Mouse (Mus musculus) cerebellum, adult (tissue): ENCODE measurements around the gene Atp8b4.
"Not testable (repeated sequence)": the region's sequence is repeated elsewhere in the genome, so short reads cannot be mapped to it uniquely, and the experiment has no call there.

Source experiments
- ATAC-seq: cut with Nextera tagmentation; 2 replicates; pipeline ENCODE4 v1.9.2; 2017; ENCODE audit warnings: mild to moderate bottlenecking, moderate library complexity, mixed read lengths; ENCODE audit not compliant: insufficient number of reproducible peaks, low FRiP score, low TSS enrichment

Gene Atp8b4

DNA sequence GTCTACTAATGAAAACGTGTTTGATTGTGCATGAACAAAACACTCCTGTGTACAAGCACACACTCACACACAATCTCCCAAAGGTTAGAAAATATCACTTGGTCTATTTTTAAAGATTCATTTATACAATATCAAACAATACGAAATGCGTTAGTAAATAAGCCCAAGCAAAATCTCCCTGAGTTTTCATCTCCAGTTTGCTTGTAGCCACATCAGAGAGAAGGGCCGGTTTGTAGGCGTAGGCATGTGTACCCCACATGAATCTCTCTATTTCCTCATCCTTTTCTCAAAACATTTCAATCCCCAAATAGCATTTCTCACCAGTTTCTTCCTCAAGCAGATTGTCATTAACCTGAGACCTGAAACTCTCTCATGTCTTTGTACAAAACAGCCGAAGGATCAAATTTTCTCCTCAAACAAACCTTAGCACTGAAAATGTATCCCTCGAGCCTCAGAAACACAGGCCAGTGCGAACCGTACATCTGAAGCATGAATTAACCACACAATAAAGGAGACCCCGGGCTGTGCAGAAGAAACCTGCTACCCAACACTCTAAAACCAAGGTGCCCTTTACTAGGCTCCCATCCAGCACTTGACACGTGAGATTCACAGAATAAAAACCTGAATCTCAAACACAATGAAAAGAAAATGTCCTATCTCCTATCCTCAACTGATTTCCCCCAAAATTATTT is 1.6 kb downstream of the Atp8b4 start:
- ATAC-seq = no peak

DNA sequence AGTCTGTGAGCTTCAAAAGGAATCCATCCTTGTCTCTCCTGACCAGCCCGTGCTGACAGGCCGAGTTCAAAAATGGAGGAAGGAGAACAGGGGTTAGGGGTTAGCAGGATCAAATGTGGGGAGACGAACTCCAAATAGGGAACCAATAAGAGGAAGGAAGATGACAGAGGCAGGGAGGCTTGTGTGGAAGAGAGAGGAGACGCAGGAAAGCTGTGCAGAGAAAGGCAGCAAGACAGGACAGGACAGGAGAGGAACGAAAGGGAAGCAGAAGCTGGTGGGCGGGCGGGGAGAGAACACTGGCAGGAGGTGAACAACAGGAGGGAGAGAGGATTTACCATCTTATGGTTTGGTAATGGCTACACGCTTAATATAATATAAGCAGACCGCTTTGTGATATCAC is 3.6 kb downstream of the Atp8b4 start:
- no peak for ATAC-seq

GRCm38 (mm10) chr2:126495832-126496695 is 4.4 kb downstream of the Atp8b4 start:
- no peak for ATAC-seq

GRCm38 (mm10) chr2:126495230-126495629 is 5.2 kb downstream of the Atp8b4 start:
- ATAC-seq = no peak

- ATAC-seq = no peak
Measured at GRCm38 (mm10) chr2:126493306-126493705, 7.2 kb downstream of the Atp8b4 start.

DNA sequence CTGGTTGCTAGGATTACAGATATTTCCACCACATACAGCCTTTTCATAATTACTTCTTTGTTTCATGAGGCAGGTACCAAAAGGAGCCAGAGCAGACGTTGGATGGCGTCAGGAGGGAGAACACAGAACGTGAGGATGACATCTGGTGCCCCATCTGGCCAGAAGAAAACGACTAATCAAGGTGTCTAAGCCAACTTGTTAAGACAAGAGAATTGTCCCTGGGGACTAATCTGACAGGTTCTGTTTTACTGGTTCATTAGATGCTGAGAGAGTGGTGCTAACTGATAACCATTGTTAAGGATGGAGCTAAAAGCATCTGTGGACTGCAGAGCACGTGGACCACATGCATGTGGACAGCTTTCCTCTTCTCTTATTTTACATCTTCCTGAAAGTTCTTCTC is 7.8 kb downstream of the Atp8b4 start:
- ATAC-seq = no peak

GRCm38 (mm10) chr2:126491446-126491845 is 9.0 kb downstream of the Atp8b4 start:
- no peak for ATAC-seq

DNA sequence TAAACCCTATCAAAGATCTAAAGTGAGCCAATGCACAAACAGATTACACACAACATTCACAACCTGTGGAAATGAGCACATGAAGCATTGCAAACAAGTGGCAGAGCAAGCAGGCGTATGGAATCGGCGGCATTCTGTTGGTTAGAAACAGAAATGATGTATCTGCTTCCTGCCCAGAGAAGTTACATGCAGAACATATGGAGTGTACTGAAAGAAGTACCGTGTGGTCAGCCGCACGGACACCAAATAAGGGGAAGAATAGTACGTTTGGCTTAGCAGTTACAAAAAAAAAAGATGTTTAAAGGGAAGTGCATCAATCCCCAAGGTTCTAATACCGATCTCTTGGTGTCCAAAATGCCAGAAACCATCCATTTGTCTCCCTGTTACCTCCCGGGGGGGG is 9.9 kb downstream of the Atp8b4 start:
- no peak for ATAC-seq

- ATAC-seq = no peak
Measured at GRCm38 (mm10) chr2:126485262-126486017, 15.0 kb downstream of the Atp8b4 start.

GRCm38 (mm10) chr2:126483337-126483736 is 17.1 kb downstream of the Atp8b4 start:
- no peak for ATAC-seq

- ATAC-seq = no peak
Measured at GRCm38 (mm10) chr2:126477556-126477955, 22.9 kb downstream of the Atp8b4 start.

DNA sequence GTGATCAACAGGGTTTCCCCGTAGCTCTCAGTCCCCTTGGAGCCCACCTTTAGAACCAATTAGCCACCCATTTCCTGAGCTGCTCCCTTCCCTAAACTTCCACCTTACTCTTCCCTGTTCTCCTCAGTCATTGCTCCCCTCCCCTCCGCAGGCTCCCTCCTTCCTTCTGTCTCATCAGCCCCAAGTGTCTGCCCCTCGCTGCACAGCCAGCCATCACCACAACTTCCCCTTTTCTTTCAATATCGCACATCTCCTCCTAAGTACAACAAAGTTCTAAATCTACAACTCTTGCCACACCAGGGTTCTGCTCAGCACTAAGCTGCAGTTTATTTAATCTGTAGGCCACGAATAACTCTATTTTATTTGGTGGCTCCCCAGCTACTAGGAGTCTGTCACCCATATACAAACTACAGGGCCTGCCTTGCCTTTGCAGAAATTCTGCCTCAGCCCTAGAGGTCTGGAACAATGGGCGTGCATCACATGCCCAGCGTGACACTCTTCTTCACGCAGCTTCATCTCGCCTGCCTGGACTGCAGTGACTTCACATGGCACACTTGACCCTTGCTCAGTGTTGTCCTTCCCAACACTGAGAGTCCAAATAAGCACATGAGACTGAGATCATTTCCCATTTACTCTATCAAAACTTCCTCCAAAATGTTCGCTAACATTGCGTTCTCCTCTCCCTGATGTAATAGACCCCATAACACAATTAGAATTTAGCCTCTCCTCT is 24.6 kb downstream of the Atp8b4 start:
- no peak for ATAC-seq

DNA sequence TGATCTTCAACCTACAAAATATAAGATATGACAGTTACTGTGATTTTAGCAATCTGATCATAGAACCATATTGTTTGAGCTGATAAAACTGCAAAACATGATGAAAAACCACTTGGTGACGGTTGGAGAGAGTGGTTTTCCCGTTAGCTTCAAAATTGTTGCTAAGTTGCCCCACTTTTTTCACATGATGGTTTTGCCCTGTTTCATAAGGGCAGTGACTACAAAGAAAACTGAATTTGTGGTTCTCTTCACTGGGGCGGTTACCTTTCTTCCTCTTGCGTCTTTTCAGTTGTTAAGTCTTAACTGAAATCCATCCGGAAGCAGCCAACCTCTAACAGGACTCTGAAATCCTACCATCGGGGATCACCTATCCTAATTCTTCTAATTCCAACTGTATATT is 26.5 kb downstream of the Atp8b4 start:
- no peak for ATAC-seq

DNA sequence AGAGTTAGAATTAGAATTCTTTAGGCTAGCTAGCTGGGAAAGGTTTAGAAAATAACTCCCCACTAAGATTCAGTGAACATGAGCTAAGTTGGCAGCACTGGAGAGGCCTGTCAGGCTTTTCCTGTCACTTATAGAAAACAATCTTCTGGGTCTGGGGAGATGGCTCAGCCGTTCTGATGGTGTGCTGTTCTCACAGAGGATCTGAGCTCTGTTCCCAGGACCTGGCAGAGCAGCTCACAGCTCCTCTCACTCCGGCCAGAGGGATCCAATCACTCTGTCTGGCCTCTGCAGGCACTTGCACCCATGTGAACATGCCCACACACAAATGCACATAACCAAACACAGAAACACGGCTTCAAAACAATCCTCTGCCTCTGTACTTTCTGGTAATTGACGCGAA is 27.6 kb downstream of the Atp8b4 start:
- no peak for ATAC-seq

DNA sequence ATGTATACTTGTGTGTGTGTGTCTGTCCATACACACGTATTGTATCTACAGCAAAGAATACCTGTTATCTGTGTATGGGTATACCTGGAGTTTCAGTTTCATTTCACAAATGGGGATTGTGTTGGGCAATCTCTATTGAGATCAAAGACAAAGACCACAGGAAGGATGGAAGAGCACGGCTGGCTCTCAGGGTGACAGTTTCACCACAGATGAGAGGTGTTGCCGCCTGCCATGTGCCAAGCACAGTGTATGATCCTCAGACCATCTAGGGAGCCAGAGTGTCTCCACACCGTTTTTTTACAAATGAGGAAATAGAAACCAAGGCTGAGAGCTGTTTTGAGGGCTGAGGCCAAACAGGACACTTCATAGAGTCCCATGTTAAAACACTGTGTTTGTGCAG is 32.7 kb downstream of the Atp8b4 start:
- no peak for ATAC-seq

DNA sequence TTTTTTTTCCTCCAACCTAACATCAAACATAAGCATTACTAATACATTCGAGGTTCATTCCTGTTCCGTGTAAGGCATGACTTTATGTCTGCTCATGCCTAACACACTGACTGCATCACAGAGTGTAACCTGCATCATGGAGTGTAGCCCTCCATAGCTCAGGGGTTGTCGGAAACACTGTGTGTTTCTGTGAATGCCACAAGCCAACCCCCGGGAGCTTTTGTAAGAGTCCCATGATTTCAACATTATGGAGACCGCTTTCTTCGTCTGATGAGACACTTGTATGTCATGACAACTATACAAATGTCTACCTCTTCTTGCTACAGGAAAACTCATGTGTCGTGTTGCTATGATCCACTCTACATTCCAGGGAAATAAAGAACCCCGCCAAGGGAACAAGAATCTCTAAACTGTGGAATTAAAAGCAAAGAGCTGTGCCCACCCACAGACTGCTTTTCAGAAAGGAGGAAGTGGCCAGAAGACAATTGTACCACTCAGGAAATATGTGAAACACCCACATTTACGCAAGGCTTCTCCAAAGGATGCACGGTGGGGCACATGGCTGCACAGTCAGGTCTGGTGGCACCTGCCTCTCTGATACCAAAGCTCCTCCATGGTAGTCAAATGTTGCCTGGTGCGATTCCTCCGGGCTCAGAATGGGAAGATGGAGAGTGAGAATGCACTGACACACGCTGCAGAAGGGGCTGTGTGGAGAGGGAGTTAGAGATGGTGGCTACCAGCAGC is 33.9 kb downstream of the Atp8b4 start:
- no peak for ATAC-seq

- no peak for ATAC-seq
Measured at GRCm38 (mm10) chr2:126458661-126459060, 41.8 kb downstream of the Atp8b4 start.

- ATAC-seq = not testable (repeated sequence)
Measured at GRCm38 (mm10) chr2:126457759-126458158, 42.7 kb downstream of the Atp8b4 start.

- no peak for ATAC-seq
Measured at GRCm38 (mm10) chr2:126450937-126451302, 49.6 kb downstream of the Atp8b4 start.
